Mouse (Mus musculus) T-helper 1 cell (primary cell): ENCODE measurements around the gene Unc13a.

ENCODE experiments used
- in situ Hi-C: fragments of 300-600 bp; cut with MboI, MseI; formaldehyde crosslinking; loops from one replicate; pipeline ENCODE4 v1.15.1; 2025; ENCODE audit warnings: high pct_unique_total_duplicates

Unc13a gene

GRCm38 (mm10) chr8:71686143-71686734 lies 14.7 kb upstream of the Unc13a start:
- in situ Hi-C loops, result no loop called here

- in situ Hi-C loops, result no loop called here
These were observed 14.0 kb upstream of the Unc13a start for GRCm38 (mm10) chr8:71685573-71685972.

GRCm38 (mm10) chr8:71684701-71685100 lies 13.1 kb upstream of the Unc13a start:
- in situ Hi-C loops, result no loop called here

- in situ Hi-C loops, result no loop called here
These were observed 11.3 kb upstream of the Unc13a start for GRCm38 (mm10) chr8:71682832-71683231.

- in situ Hi-C loops, result no loop called here
These were observed 9.9 kb upstream of the Unc13a start for GRCm38 (mm10) chr8:71681369-71681915.

- in situ Hi-C loops, result no loop called here
These were observed 8.9 kb upstream of the Unc13a start for GRCm38 (mm10) chr8:71680471-71680870.

- in situ Hi-C loops, result no loop called here
These were observed 8.1 kb upstream of the Unc13a start for GRCm38 (mm10) chr8:71679550-71680168.

- in situ Hi-C loops, result no loop called here
These were observed 7.6 kb upstream of the Unc13a start for GRCm38 (mm10) chr8:71679116-71679515.

GRCm38 (mm10) chr8:71678216-71678615 lies 6.7 kb upstream of the Unc13a start:
- in situ Hi-C loops, result no loop called here

- in situ Hi-C loops, result no loop called here
These were observed 6.0 kb upstream of the Unc13a start for GRCm38 (mm10) chr8:71677555-71677954.

GRCm38 (mm10) chr8:71676803-71677202 lies 5.2 kb upstream of the Unc13a start:
- in situ Hi-C loops, result no loop called here

- in situ Hi-C loops, result no loop called here
These were observed 4.6 kb upstream of the Unc13a start, which contains the start of gene Jak3 for GRCm38 (mm10) chr8:71676020-71676741. Jak3 (plus strand) TSS chr8:71676296.

GRCm38 (mm10) chr8:71675456-71676019 lies 4.0 kb upstream of the Unc13a start:
- in situ Hi-C loops, result no loop called here

GRCm38 (mm10) chr8:71674071-71674470 lies 2.5 kb upstream of the Unc13a start:
- in situ Hi-C loops, result no loop called here

GRCm38 (mm10) chr8:71672168-71672735 lies 695 bp upstream of the Unc13a start:
- in situ Hi-C loops, result no loop called here

GRCm38 (mm10) chr8:71670621-71671548 lies 672 bp downstream of the Unc13a start:
- in situ Hi-C loops, result no loop called here

- in situ Hi-C loops, result no loop called here
These were observed 1.4 kb downstream of the Unc13a start for GRCm38 (mm10) chr8:71670198-71670597.

- in situ Hi-C loops, result no loop called here
These were observed 3.2 kb downstream of the Unc13a start for GRCm38 (mm10) chr8:71668220-71668975.

GRCm38 (mm10) chr8:71667256-71667655 lies 4.3 kb downstream of the Unc13a start:
- in situ Hi-C loops, result no loop called here

- in situ Hi-C loops, result no loop called here
These were observed 4.7 kb downstream of the Unc13a start for GRCm38 (mm10) chr8:71666855-71667254.
